Mouse (Mus musculus): ENCODE results near the gene Zfp456. TPM values are rescaled to one million over a fixed set of nuclear protein-coding genes. Genes with fewer than 3 reads are reported as not detected.
"Not testable (repeated sequence)": the region's sequence is repeated elsewhere in the genome, so short reads cannot be mapped to it uniquely, and the experiment has no call there.

Gene Zfp456
- polyA plus RNA-seq, 1 experiment from 2014 or later, result 1.7 TPM

- DNase-seq (ENCODE audit: low spot score); H3K4me2 ChIP-seq (ENCODE audit: low read depth, low read length): not testable (repeated sequence)
Observed at GRCm38 (mm10) chr13:67376255-67376654, 645 bp upstream of the Zfp456 start.

DNA sequence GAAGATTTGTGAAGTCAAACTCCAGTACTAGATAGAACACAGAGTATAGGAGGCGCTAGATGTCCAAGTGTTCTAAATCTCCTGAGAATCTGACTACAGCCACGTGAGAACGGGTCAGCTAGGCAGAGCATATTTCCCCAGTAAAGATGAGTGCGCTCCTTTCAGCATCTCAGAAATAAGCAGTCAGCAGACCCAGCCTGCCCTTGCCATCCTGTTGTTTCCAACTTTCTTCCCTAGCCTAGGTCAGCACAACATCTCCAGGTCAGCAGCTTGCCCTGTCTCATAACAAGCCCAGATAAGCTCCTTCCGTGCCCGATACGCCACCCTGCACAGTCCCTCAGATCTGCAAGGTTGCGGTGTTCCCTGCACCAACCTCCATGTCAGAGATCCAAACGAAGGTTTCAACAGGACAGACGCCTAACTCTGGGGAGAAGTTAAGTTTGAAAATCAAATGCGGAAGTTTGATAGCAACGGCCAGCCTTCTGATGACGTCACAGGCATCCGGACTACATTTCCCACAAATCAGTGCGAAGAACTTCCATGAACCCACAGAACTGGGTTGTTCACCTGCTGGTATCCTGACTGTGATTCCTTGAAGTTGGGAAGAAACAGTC is 15.4 kb downstream of the Zfp456 start, which contains the start of the genes Gm28044 and Zfp953:
TSS of gene Gm28044 (minus strand) at position 406 of the 614 bp plus-strand sequence.
TSS of gene Zfp953 (minus strand) at position 475 of the 614 bp plus-strand sequence.
- Histone ChIP-seq H3K27ac (replicated peaks; ENCODE audit: low read depth, low read length) (peak within 1 kb of the TSS; percentile 59; the same call in 1 of the 2 replicates), H3K4me2 (ENCODE audit: low read depth, low read length) (peak within 1 kb of the TSS; percentile 78), H3K9ac (ENCODE audit: low read depth, low read length) (peak within 1 kb of the TSS; percentile 74), H3K36me3 (ENCODE audit: control insufficient read depth, insufficient read depth, low read length) (no peaks in the 10 kb centered on the region), H3K4me1 (ENCODE audit: control insufficient read depth, insufficient read depth, low read length) (0 out of 2 replicates have a peak, but pooled peaks cover 3% of the 10 kb centered on the region), H3K4me3 (ENCODE audit: low read depth, low read length) (peak within 1 kb of the TSS; percentile 74), H3K9me3 (ENCODE audit: control insufficient read depth, low read length) (no peaks in the 10 kb centered on the region), H3K27me3 (replicated peaks; ENCODE audit: control insufficient read depth, insufficient read depth, low read length) (no peaks in the 10 kb centered on the region)
- WGBS, result under 1% methylated on average over 15 of the region's 15 CpGs
- peak; percentile 93 for DNase-seq (ENCODE audit: low spot score)
- ATAC-seq (ENCODE audit: low read depth), result peak; percentile 93

More at GRCm38 (mm10) chr13:67376255-67376654, 645 bp upstream of the Zfp456 start:
- WGBS, result 66% methylated on average over 3 of the region's 3 CpGs
- ATAC-seq (ENCODE audit: low read depth); H3K4me3 ChIP-seq (ENCODE audit: low read depth, low read length); H3K36me3 ChIP-seq (ENCODE audit: control insufficient read depth, insufficient read depth, low read length); H3K27ac ChIP-seq (replicated peaks; ENCODE audit: low read depth, low read length); H3K9me3 ChIP-seq (ENCODE audit: control insufficient read depth, low read length); H3K9ac ChIP-seq (ENCODE audit: low read depth, low read length); H3K4me1 ChIP-seq (ENCODE audit: control insufficient read depth, insufficient read depth, low read length); H3K27me3 ChIP-seq (replicated peaks; ENCODE audit: control insufficient read depth, insufficient read depth, low read length): not testable (repeated sequence)

DNA sequence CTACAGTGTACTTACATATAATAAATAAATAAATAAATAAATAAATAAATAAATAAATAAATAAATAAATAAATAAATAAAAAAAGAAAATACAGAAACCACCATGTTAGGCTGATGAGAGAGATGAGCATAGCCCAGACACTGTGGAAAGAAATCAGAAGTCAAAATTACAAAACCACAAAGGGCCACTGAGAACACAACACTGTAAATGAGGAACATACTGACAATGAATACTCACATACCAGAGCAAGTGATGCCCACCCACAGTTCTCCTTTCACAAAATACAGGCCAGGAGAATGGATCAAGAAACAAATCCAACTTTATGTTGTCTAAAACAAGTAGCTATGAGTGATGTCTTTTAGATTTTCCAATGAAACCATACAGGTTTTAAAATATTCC is 23.8 kb downstream of the Zfp456 start:
- Histone ChIP-seq H3K36me3 (ENCODE audit: control insufficient read depth, insufficient read depth, low read length) (no peaks in the 10 kb centered on the region), H3K9ac (ENCODE audit: low read depth, low read length) (no peak overlapping the region)

GRCm38 (mm10) chr13:67343422-67343821 is 32.2 kb downstream of the Zfp456 start:
- no peak overlapping the region for H3K27ac ChIP-seq (replicated peaks; ENCODE audit: low read depth, low read length)
- peaks cover 19% of the 10 kb centered on the region; the same call in 1 of the 2 replicates for H3K36me3 ChIP-seq (ENCODE audit: control insufficient read depth, insufficient read depth, low read length)
- no peaks in the 10 kb centered on the region for H3K4me1 ChIP-seq (ENCODE audit: control insufficient read depth, insufficient read depth, low read length)
- no peak overlapping the region for H3K4me2 ChIP-seq (ENCODE audit: low read depth, low read length)
- no peak overlapping the region for H3K4me3 ChIP-seq (ENCODE audit: low read depth, low read length)
- no peak for ATAC-seq (ENCODE audit: low read depth)
- no peak for DNase-seq (ENCODE audit: low spot score)
- H3K9ac ChIP-seq (ENCODE audit: low read depth, low read length), result no peak overlapping the region
- no peaks in the 10 kb centered on the region for H3K9me3 ChIP-seq (ENCODE audit: control insufficient read depth, low read length)
- 84% methylated on average over 2 of the region's 2 CpGs for whole genome bisulfite sequencing
- no peaks in the 10 kb centered on the region for H3K27me3 ChIP-seq (replicated peaks; ENCODE audit: control insufficient read depth, insufficient read depth, low read length)

More for the DNA sequence above, 23.8 kb downstream of the Zfp456 start:
- Histone ChIP-seq H3K27me3 (replicated peaks; ENCODE audit: control insufficient read depth, insufficient read depth, low read length) (no peaks in the 10 kb centered on the region), H3K4me2 (ENCODE audit: low read depth, low read length) (no peak overlapping the region), H3K4me1 (ENCODE audit: control insufficient read depth, insufficient read depth, low read length) (no peaks in the 10 kb centered on the region), H3K9me3 (ENCODE audit: control insufficient read depth, low read length) (no peaks in the 10 kb centered on the region), H3K4me3 (ENCODE audit: low read depth, low read length) (no peak overlapping the region), H3K27ac (replicated peaks; ENCODE audit: low read depth, low read length) (no peak overlapping the region)
- DNase-seq (ENCODE audit: low spot score) (no peak), ATAC-seq (ENCODE audit: low read depth) (no peak)

- H3K4me2 ChIP-seq (ENCODE audit: low read depth, low read length), result peak overlapping the region; percentile 60
- ATAC-seq (ENCODE audit: low read depth), result peak; percentile 69
- WGBS, result 75% methylated on average over 1 of the region's 1 CpGs
- H3K27me3 ChIP-seq (replicated peaks; ENCODE audit: control insufficient read depth, insufficient read depth, low read length), result no peaks in the 10 kb centered on the region
- peak overlapping the region; percentile 59 for H3K4me3 ChIP-seq (ENCODE audit: low read depth, low read length)
- DNase-seq (ENCODE audit: low spot score), result peak; percentile 30
- peak overlapping the region; percentile 61 for H3K9ac ChIP-seq (ENCODE audit: low read depth, low read length)
- H3K4me1 ChIP-seq (ENCODE audit: control insufficient read depth, insufficient read depth, low read length), result peaks cover 5% of the 10 kb centered on the region; the same call in 1 of the 2 replicates
- H3K36me3 ChIP-seq (ENCODE audit: control insufficient read depth, insufficient read depth, low read length), result no peaks in the 10 kb centered on the region
- peak overlapping the region; percentile 79 for H3K27ac ChIP-seq (replicated peaks; ENCODE audit: low read depth, low read length)
- H3K9me3 ChIP-seq (ENCODE audit: control insufficient read depth, low read length), result no peaks in the 10 kb centered on the region
Observed at GRCm38 (mm10) chr13:67332877-67333276, 42.7 kb downstream of the Zfp456 start.

- Histone ChIP-seq H3K4me1 (ENCODE audit: control insufficient read depth, insufficient read depth, low read length) (peaks cover 5% of the 10 kb centered on the region; the same call in 1 of the 2 replicates), H3K27me3 (replicated peaks; ENCODE audit: control insufficient read depth, insufficient read depth, low read length) (no peaks in the 10 kb centered on the region), H3K4me2 (ENCODE audit: low read depth, low read length) (peak within 1 kb of the TSS; percentile 60), H3K4me3 (ENCODE audit: low read depth, low read length) (peak within 1 kb of the TSS; percentile 59), H3K27ac (replicated peaks; ENCODE audit: low read depth, low read length) (peak within 1 kb of the TSS; percentile 79), H3K36me3 (ENCODE audit: control insufficient read depth, insufficient read depth, low read length) (no peaks in the 10 kb centered on the region), H3K9ac (ENCODE audit: low read depth, low read length) (peak within 1 kb of the TSS; percentile 61), H3K9me3 (ENCODE audit: control insufficient read depth, low read length) (no peaks in the 10 kb centered on the region)
- DNase-seq (ENCODE audit: low spot score), result peak; percentile 96
- peak; percentile 92 for ATAC-seq (ENCODE audit: low read depth)
- WGBS, result 14% methylated on average over 17 of the region's 17 CpGs
Observed at GRCm38 (mm10) chr13:67332019-67332724, 43.4 kb downstream of the Zfp456 start, which contains the start of gene Zfp595. Zfp595 (minus strand) TSS chr13:67332570.

Other genes with a start within 250 kb of the Zfp456 start
- gene Rsl1, start 202.6 kb downstream of the Zfp456 start, polyA plus RNA-seq (2014; fragmentation: Nextera tagmentation; extraction: Ambion mirVana), result 5.1 and 5.9 TPM in 2 replicates
- gene Zfp455, start 181.3 kb downstream of the Zfp456 start, polyA plus RNA-seq (2014; fragmentation: Nextera tagmentation; extraction: Ambion mirVana), result 1.4 and 1.8 TPM in 2 replicates
- gene Zfp458, start 97.3 kb downstream of the Zfp456 start, polyA plus RNA-seq (2014; fragmentation: Nextera tagmentation; extraction: Ambion mirVana), result 1.8 and 2.0 TPM in 2 replicates
- gene Zfp457, start 69.3 kb downstream of the Zfp456 start, polyA plus RNA-seq (2014; fragmentation: Nextera tagmentation; extraction: Ambion mirVana), result 0.68 and 0.83 TPM in 2 replicates
- gene Zfp595, start 43.2 kb downstream of the Zfp456 start, polyA plus RNA-seq (2014; fragmentation: Nextera tagmentation; extraction: Ambion mirVana), result 3.1 and 3.2 TPM in 2 replicates
- not detected in 2 replicates for gene Gm28044, start 15.3 kb downstream of the Zfp456 start, polyA plus RNA-seq (2014; fragmentation: Nextera tagmentation; extraction: Ambion mirVana)
- 0.94 and 1.4 TPM in 2 replicates for gene Zfp953, start 15.2 kb downstream of the Zfp456 start, polyA plus RNA-seq (2014; fragmentation: Nextera tagmentation; extraction: Ambion mirVana)
- 0.46 TPM in 1 of 2 replicates, not detected in the other for gene Gm28041, start 77 bp downstream of the Zfp456 start, polyA plus RNA-seq (2014; fragmentation: Nextera tagmentation; extraction: Ambion mirVana)
- 6.8 and 8.1 TPM in 2 replicates for gene Zfp429, start 24.0 kb upstream of the Zfp456 start, polyA plus RNA-seq (2014; fragmentation: Nextera tagmentation; extraction: Ambion mirVana)
- 0.56 and 1.0 TPM in 2 replicates for gene Zfp459, start 45.6 kb upstream of the Zfp456 start, polyA plus RNA-seq (2014; fragmentation: Nextera tagmentation; extraction: Ambion mirVana)
- 10.4 and 10.7 TPM in 2 replicates for gene Zfp874a, start 75.8 kb upstream of the Zfp456 start, polyA plus RNA-seq (2014; fragmentation: Nextera tagmentation; extraction: Ambion mirVana)
- 2.5 and 3.1 TPM in 2 replicates for gene Zfp874b, start 108.4 kb upstream of the Zfp456 start, polyA plus RNA-seq (2014; fragmentation: Nextera tagmentation; extraction: Ambion mirVana)
- 11.2 and 13.8 TPM in 2 replicates for gene Zfp58, start 124.7 kb upstream of the Zfp456 start, polyA plus RNA-seq (2014; fragmentation: Nextera tagmentation; extraction: Ambion mirVana)
- not detected in 2 replicates for gene Gm26965, start 150.3 kb upstream of the Zfp456 start, polyA plus RNA-seq (2014; fragmentation: Nextera tagmentation; extraction: Ambion mirVana)
- gene Zfp87, start 150.4 kb upstream of the Zfp456 start, polyA plus RNA-seq (2014; fragmentation: Nextera tagmentation; extraction: Ambion mirVana), result 24.2 and 29.7 TPM in 2 replicates
- 14.8 and 14.9 TPM in 2 replicates for gene Zfp748, start 178.0 kb upstream of the Zfp456 start, polyA plus RNA-seq (2014; fragmentation: Nextera tagmentation; extraction: Ambion mirVana)
- gene Zfp729b, start 233.9 kb upstream of the Zfp456 start, polyA plus RNA-seq (2014; fragmentation: Nextera tagmentation; extraction: Ambion mirVana), result 4.8 and 5.1 TPM in 2 replicates